Mouse (Mus musculus): ENCODE measurements around the gene Rit1.
"Not testable (repeated sequence)": the region's sequence is repeated elsewhere in the genome, so short reads cannot be mapped to it uniquely, and the experiment has no call there.

Rit1 gene

GRCm38 (mm10) chr3:88717831-88718230, 1.2 kb downstream of the Rit1 start:
- in situ Hi-C loops (cut with MboI; ENCODE audit: unreplicated experiment in 2 of 2), result loop anchor here in 1 of 2 experiments (25.0 kb wide), 1 partner anchor 1319 kb away; no protein-coding TSS in a partner anchor

GRCm38 (mm10) chr3:88719098-88719497, 2.5 kb downstream of the Rit1 start:
- in situ Hi-C loops (cut with MboI; ENCODE audit: unreplicated experiment in 2 of 2), result loop anchor here in 1 of 2 experiments (25.0 kb wide), 1 partner anchor 1318 kb away; no protein-coding TSS in a partner anchor

GRCm38 (mm10) chr3:88736556-88736955, 19.9 kb downstream of the Rit1 start:
- in situ Hi-C loops (cut with MboI; ENCODE audit: unreplicated experiment in 2 of 2), result loop anchor here in 1 of 2 experiments (5.0 kb wide), 1 partner anchor 59 kb away; no protein-coding TSS in a partner anchor

GRCm38 (mm10) chr3:88738641-88739040, 22.0 kb downstream of the Rit1 start:
- in situ Hi-C loops (cut with MboI; ENCODE audit: unreplicated experiment in 2 of 2), result loop anchor here in 1 of 2 experiments (5.0 kb wide), 1 partner anchor 61 kb away; no protein-coding TSS in a partner anchor

- in situ Hi-C loops (cut with MboI; ENCODE audit: unreplicated experiment in 2 of 2), result loop anchor here in 1 of 2 experiments (10.0 kb wide), 1 partner anchor 145 kb away; no protein-coding TSS in a partner anchor
Observed at GRCm38 (mm10) chr3:88740147-88740546, 23.5 kb downstream of the Rit1 start.

GRCm38 (mm10) chr3:88745534-88745933, 28.9 kb downstream of the Rit1 start:
- in situ Hi-C loops (cut with MboI; ENCODE audit: unreplicated experiment in 2 of 2), result loop anchor here (5.0 to 10.0 kb wide), 2 partner anchors 138 to 151 kb away; partner anchors contain the start of gene Arhgef2 (in 1 of the 2)

- in situ Hi-C loops (cut with MboI; ENCODE audit: unreplicated experiment in 2 of 2), result loop anchor here (5.0 to 10.0 kb wide), 2 partner anchors 139 to 152 kb away; partner anchors contain the start of gene Arhgef2 (in 1 of the 2)
Observed at GRCm38 (mm10) chr3:88746139-88746870, 29.7 kb downstream of the Rit1 start.

GRCm38 (mm10) chr3:88746871-88747231, 30.2 kb downstream of the Rit1 start:
- in situ Hi-C loops (cut with MboI; ENCODE audit: unreplicated experiment in 2 of 2), result loop anchor here (5.0 to 10.0 kb wide), 2 partner anchors 140 to 152 kb away; partner anchors contain the start of gene Arhgef2 (in 1 of the 2)

GRCm38 (mm10) chr3:88754283-88754682, 37.6 kb downstream of the Rit1 start:
- in situ Hi-C loops (cut with MboI; ENCODE audit: unreplicated experiment in 2 of 2), result no loop called here

GRCm38 (mm10) chr3:88755541-88755940, 38.9 kb downstream of the Rit1 start:
- in situ Hi-C loops (cut with MboI; ENCODE audit: unreplicated experiment in 2 of 2), result loop anchor here in 1 of 2 experiments (5.0 kb wide), 1 partner anchor 78 kb away; no protein-coding TSS in a partner anchor

- in situ Hi-C loops (cut with MboI; ENCODE audit: unreplicated experiment in 2 of 2), result loop anchor here in 1 of 2 experiments (5.0 kb wide), 1 partner anchor 79 kb away; no protein-coding TSS in a partner anchor
Observed at GRCm38 (mm10) chr3:88756276-88756675, 39.6 kb downstream of the Rit1 start.

- in situ Hi-C loops (cut with MboI; ENCODE audit: unreplicated experiment in 2 of 2), result loop anchor here in 1 of 2 experiments (5.0 kb wide), 1 partner anchor 81 kb away; no protein-coding TSS in a partner anchor
Observed at GRCm38 (mm10) chr3:88758045-88758500, 41.4 kb downstream of the Rit1 start.

GRCm38 (mm10) chr3:88761619-88762018, 45.0 kb downstream of the Rit1 start:
- in situ Hi-C loops (cut with MboI; ENCODE audit: unreplicated experiment in 2 of 2), result no loop called here

- in situ Hi-C loops (cut with MboI; ENCODE audit: unreplicated experiment in 2 of 2), result no loop called here
Observed at GRCm38 (mm10) chr3:88762401-88762831, 45.8 kb downstream of the Rit1 start.

GRCm38 (mm10) chr3:88771189-88771940, 54.7 kb downstream of the Rit1 start:
- in situ Hi-C loops (cut with MboI; ENCODE audit: unreplicated experiment in 2 of 2), result not testable (repeated sequence)

- in situ Hi-C loops (cut with MboI; ENCODE audit: unreplicated experiment in 2 of 2), result not testable (repeated sequence)
Observed at GRCm38 (mm10) chr3:88771941-88772280, 55.3 kb downstream of the Rit1 start.

GRCm38 (mm10) chr3:88772399-88772798, 55.8 kb downstream of the Rit1 start:
- in situ Hi-C loops (cut with MboI; ENCODE audit: unreplicated experiment in 2 of 2), result not testable (repeated sequence)

- in situ Hi-C loops (cut with MboI; ENCODE audit: unreplicated experiment in 2 of 2), result not testable (repeated sequence)
Observed at GRCm38 (mm10) chr3:88773163-88773562, 56.5 kb downstream of the Rit1 start.

- in situ Hi-C loops (cut with MboI; ENCODE audit: unreplicated experiment in 2 of 2), result not testable (repeated sequence)
Observed at GRCm38 (mm10) chr3:88774939-88775841, 58.6 kb downstream of the Rit1 start, which contains the start of gene Syt11. Gene Syt11, minus strand, starts transcription at chr3:88775164.

All from v-Abl transformed pro-B cells (cell line).